Mouse (Mus musculus) limb, embryonic 10.5 days (tissue): ENCODE measurements around the gene I830077J02Rik. TPM values are rescaled to one million over a fixed set of nuclear protein-coding genes. Genes with fewer than 3 reads are reported as not detected.
A peak's percentile ranks its signal among the peaks of the same experiment; 100 is the strongest.

Experiments used
- DNase-seq: peaks from one replicate; pipeline ENCODE4 v3.0.0-alpha.2; 2017; ENCODE audit warnings: low spot score
- H3K27ac ChIP-seq: fragments of 300-500 bp; sonication (generic); 2 replicates; pipeline ENCODE4 v1.5.1; 2016; ENCODE audit warnings: mild to moderate bottlenecking
- H3K27me3 ChIP-seq: fragments of 300-500 bp; sonication (generic); 2 replicates; pipeline ENCODE4 v1.6.1; 2016; ENCODE audit warnings: low read depth, mild to moderate bottlenecking; ENCODE audit not compliant: poor library complexity, severe bottlenecking
- H3K36me3 ChIP-seq: fragments of 300-500 bp; sonication (generic); 2 replicates; pipeline ENCODE4 v1.6.1; 2016; ENCODE audit warnings: mild to moderate bottlenecking, moderate library complexity
- H3K4me1 ChIP-seq: fragments of 300-500 bp; sonication (generic); 2 replicates; pipeline ENCODE4 v1.6.1; 2016
- H3K4me3 ChIP-seq: fragments of 300-500 bp; sonication (generic); 2 replicates; pipeline ENCODE4 v1.5.1; 2016; ENCODE audit warnings: mild to moderate bottlenecking, moderate library complexity
- H3K9me3 ChIP-seq: fragments of 300-500 bp; sonication (generic); replicated peaks from 2 replicates; pipeline ENCODE4 v1.6.1; 2016; ENCODE audit warnings: mild to moderate bottlenecking
- WGBS: fragments of 180-500 bp; shearing (Covaris S2); methylation state at CpG from one replicate; pipeline ENCODE4 v1.1.7; 2016; 5-methylcytosine and 5-hydroxymethylcytosine counted together
- polyA plus RNA-seq: library from polyadenylated mRNA; unstranded; fragments of >200 nt; fragmentation: Nextera tagmentation; extraction: Ambion mirVana; gene quantifications from 2 replicates; pipeline ENCODE4 v1.2.1, GENCODE M21; 2016

I830077J02Rik gene
- polyA plus RNA-seq, 1 experiment from 2014 or later = 0.41 TPM

DNA sequence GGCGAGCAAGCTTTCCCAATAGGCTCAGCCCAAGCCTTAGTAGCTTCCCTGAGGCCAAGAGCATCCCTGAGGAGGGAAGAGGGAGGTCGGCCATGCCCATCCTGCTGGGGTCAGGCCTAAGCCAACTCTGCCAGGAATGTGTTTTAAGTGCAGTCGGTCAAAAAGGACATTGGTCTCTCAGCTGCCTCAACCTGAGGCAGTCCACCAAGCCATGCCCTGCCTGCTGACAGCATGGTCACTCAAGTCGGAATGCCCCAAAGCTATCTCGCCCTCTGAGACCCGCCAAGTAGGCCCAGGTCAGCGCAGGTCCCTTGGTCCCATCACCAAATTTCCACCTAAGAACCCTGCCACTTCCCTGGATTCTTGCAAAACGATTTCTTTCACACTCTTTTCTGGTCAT lies 53.7 kb downstream of the I830077J02Rik start:
- Histone ChIP-seq H3K4me3 (no peak overlapping the region), H3K9me3 (no peaks in the 10 kb centered on the region), H3K36me3 (no peaks in the 10 kb centered on the region), H3K27me3 (0 out of 2 replicates have a peak, but pooled peaks cover 5% of the 10 kb centered on the region), H3K4me1 (no peaks in the 10 kb centered on the region), H3K27ac (no peak overlapping the region)
- 89% methylated on average over 8 of the region's 8 CpGs for WGBS
- peak; percentile 18 for DNase-seq

DNA sequence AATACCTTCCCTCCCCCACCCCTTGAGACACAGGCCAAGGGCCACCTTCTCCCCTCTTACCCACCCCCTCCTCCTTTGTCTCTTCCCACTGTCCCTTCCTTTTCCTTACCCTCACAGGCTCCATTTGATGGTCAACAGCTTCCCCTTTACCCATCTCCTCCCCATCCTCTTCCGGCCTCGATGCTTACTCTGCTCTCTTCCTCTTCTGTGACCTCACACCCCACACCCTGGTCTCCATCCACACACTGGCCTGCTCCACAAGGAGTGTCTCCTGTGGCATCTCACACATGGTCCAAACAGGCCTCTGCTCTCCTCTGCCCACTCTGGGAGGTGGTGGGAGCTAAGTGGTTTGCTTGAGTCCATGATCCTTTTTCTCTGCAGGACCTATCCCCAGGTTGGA lies 54.5 kb downstream of the I830077J02Rik start:
- H3K36me3 ChIP-seq = no peaks in the 10 kb centered on the region
- no peaks in the 10 kb centered on the region for H3K9me3 ChIP-seq
- H3K4me1 ChIP-seq = no peaks in the 10 kb centered on the region
- no peak overlapping the region for H3K27ac ChIP-seq
- H3K4me3 ChIP-seq = no peak overlapping the region
- H3K27me3 ChIP-seq = 0 out of 2 replicates have a peak, but pooled peaks cover 6% of the 10 kb centered on the region
- 98% methylated on average over 2 of the region's 2 CpGs for WGBS
- DNase-seq = peak; percentile 23

DNA sequence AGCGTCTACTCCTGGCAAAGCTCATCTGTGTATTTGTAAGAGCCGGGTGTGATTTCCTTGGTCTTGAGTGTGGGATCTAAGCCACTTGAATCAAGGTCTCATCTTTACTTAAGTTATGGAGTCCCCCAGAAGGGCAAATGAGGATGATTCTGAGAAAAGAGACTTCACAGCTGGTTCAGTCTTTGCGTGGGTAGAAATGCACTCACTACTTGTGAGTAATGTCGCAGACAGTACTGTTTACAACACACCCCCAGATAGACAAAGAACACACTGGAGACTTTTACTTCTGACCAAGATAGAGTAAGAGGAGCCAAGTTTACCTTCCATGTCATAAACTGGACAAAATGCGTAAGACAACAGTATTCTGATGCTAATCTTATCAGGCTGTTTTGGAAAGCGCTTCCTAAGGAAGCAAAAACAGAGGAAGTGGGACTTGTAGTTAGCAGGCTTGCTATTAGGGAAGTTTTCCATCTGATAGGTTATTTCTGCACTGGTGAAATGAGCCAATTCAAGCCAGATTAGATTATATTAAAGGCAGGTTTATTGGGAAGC lies 55.1 kb downstream of the I830077J02Rik start:
- WGBS = 90% methylated on average over 6 of the region's 6 CpGs
- H3K4me1 ChIP-seq = peaks cover 5% of the 10 kb centered on the region
- DNase-seq = no peak
- no peaks in the 10 kb centered on the region for H3K36me3 ChIP-seq
- H3K4me3 ChIP-seq = no peak overlapping the region
- H3K27ac ChIP-seq = no peak overlapping the region
- no peaks in the 10 kb centered on the region for H3K9me3 ChIP-seq
- 0 out of 2 replicates have a peak, but pooled peaks cover 6% of the 10 kb centered on the region for H3K27me3 ChIP-seq

DNA sequence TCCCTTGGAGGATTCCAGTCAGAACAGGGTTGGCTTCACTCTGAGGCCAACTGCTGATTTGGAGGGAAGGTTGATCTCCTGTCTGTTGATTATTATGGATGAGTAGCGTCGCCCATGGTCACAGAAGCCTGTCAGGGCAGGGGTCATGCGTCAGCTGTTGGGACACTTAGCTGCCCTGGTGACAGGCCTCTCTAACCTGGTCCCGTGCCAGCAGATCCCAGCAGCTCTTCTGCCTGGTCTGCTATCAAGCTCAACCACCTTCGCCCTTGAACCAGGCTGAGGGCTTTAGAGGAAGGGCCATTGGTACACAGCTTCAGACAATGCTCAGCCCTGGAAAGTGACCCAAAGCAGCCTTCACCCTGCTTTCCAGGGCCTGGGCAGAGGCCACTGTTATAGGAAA lies 56.4 kb downstream of the I830077J02Rik start:
- Histone ChIP-seq H3K27ac (no peak overlapping the region), H3K4me3 (no peak overlapping the region), H3K36me3 (no peaks in the 10 kb centered on the region), H3K27me3 (0 out of 2 replicates have a peak, but pooled peaks cover 6% of the 10 kb centered on the region), H3K9me3 (no peaks in the 10 kb centered on the region), H3K4me1 (peaks cover 15% of the 10 kb centered on the region)
- no peak for DNase-seq
- WGBS = 76% methylated on average over 5 of the region's 5 CpGs

Other genes starting within 250 kb of the I830077J02Rik start
- gene Ddx20, start 245.1 kb downstream of the I830077J02Rik start, polyA plus RNA-seq = 51.6 and 53.4 TPM in 2 replicates
- 0.33 and 0.50 TPM in 2 replicates for gene Inka2, start 228.1 kb downstream of the I830077J02Rik start, polyA plus RNA-seq
- 67.3 and 71.6 TPM in 2 replicates for gene Rap1a, start 131.3 kb downstream of the I830077J02Rik start, polyA plus RNA-seq
- 0.25 TPM in 1 of 2 replicates, not detected in the other for gene Adora3, start 61.8 kb downstream of the I830077J02Rik start, polyA plus RNA-seq
- 0.30 TPM in 1 of 2 replicates, not detected in the other for gene Tmigd3, start 61.8 kb downstream of the I830077J02Rik start, polyA plus RNA-seq
- gene Wdr77, start 26.7 kb upstream of the I830077J02Rik start, polyA plus RNA-seq = 168 and 193 TPM in 2 replicates
- gene Atp5f1, start 27.4 kb upstream of the I830077J02Rik start, polyA plus RNA-seq = 464 and 473 TPM in 2 replicates
- gene Ovgp1, start 41.0 kb upstream of the I830077J02Rik start, polyA plus RNA-seq = 2.1 and 2.5 TPM in 2 replicates
- not detected in 2 replicates for gene Pifo, start 82.0 kb upstream of the I830077J02Rik start, polyA plus RNA-seq
- gene Chil5, start 100.2 kb upstream of the I830077J02Rik start, polyA plus RNA-seq = 0.18 TPM in 1 of 2 replicates, not detected in the other
- not detected in 2 replicates for gene Chia1, start 180.6 kb upstream of the I830077J02Rik start, polyA plus RNA-seq
- not detected in 2 replicates for gene Chil3, start 234.9 kb upstream of the I830077J02Rik start, polyA plus RNA-seq